In genomic region chr15:101388034-101388541, GRCm38 (mm10) we compare ENCODE assay signal across 8 mouse cellular contexts. TPM values are rescaled to one million over a fixed set of nuclear protein-coding genes. Genes with fewer than 3 reads are reported as not detected.
DNase-seq lines count a peak whose midpoint lies in the region; ATAC-seq and TF ChIP-seq lines count a peak whose summit lies in the region.

No protein-coding gene starts in this region.

- no peak for ATAC-seq in heart, embryonic 12.5 days (ENCODE audit: insufficient number of reproducible peaks, low FRiP score)
- peak; percentile 51 for ATAC-seq in Patski
- no peak for ATAC-seq in liver, postnatal 0 days
- no peak for ATAC-seq in hindbrain, embryonic 14.5 days (ENCODE audit: low FRiP score)

- no peak for DNase-seq in heart, embryonic 10.5 days (ENCODE audit: low spot score)
- DNase-seq in 3134 (ENCODE audit: extremely low read depth, insufficient read length, low spot score) (peak; percentile 75), Patski (ENCODE audit: low read depth, low spot score) (no peak)
- DNase-seq in liver, postnatal 0 days: no peak
- no peak for DNase-seq in spleen, postnatal 14 days (ENCODE audit: low spot score in 2 of 2)
- no peak for DNase-seq in layer of hippocampus, postnatal 36 days
- DNase-seq in hindbrain, embryonic 14.5 days (ENCODE audit: low spot score): no peak

- no peak overlapping the region for H3K9ac ChIP-seq in heart, embryonic 12.5 days
- H3K9ac ChIP-seq in liver, postnatal 0 days (replicated peaks): no peak overlapping the region
- H3K9ac ChIP-seq in hindbrain, embryonic 14.5 days: no peak overlapping the region

- peaks cover 20% of the 10 kb centered on the region; the same call in 1 of the 2 replicates for H3K27me3 ChIP-seq in heart, embryonic 10.5 days (ENCODE audit: insufficient read depth, poor library complexity, severe bottlenecking)
- H3K27me3 ChIP-seq in heart, embryonic 12.5 days (replicated peaks): peaks cover 22% of the 10 kb centered on the region; the same call in 1 of the 2 replicates
- H3K27me3 ChIP-seq in Patski: no peaks in the 10 kb centered on the region
- H3K27me3 ChIP-seq in liver, postnatal 0 days (ENCODE audit: insufficient read depth, low read length): no peaks in the 10 kb centered on the region
- no peaks in the 10 kb centered on the region for H3K27me3 ChIP-seq in hindbrain, embryonic 14.5 days (ENCODE audit: control insufficient read depth, insufficient read depth, low read length)

- peak overlapping the region; percentile 37; the same call in 1 of the 2 replicates for H3K27ac ChIP-seq in heart, embryonic 10.5 days
- H3K27ac ChIP-seq in heart, embryonic 12.5 days (ENCODE audit: poor library complexity, severe bottlenecking): no peak overlapping the region
- H3K27ac ChIP-seq in liver, postnatal 0 days (ENCODE audit: low read depth): no peak overlapping the region
- no peak overlapping the region for H3K27ac ChIP-seq in hindbrain, embryonic 14.5 days

- CTCF ChIA-PET in Patski (lab: Charles Lee): interaction anchor here (0.9 to 4.8 kb wide), 12 partner anchors 10 to 109 kb away, joined by 3 to 72 read pairs (median 5); no protein-coding TSS in a partner anchor

- H3K4me3 ChIP-seq in heart, embryonic 10.5 days: no peak overlapping the region
- H3K4me3 ChIP-seq in heart, embryonic 12.5 days: no peak overlapping the region
- H3K4me3 ChIP-seq in liver, postnatal 0 days (ENCODE audit: low read depth, low read length): no peak overlapping the region
- H3K4me3 ChIP-seq in hindbrain, embryonic 14.5 days (replicated peaks; ENCODE audit: low read length): no peak overlapping the region

- H3K4me2 ChIP-seq in heart, embryonic 12.5 days: no peak overlapping the region
- no peak overlapping the region for H3K4me2 ChIP-seq in liver, postnatal 0 days (ENCODE audit: low read depth, low read length)
- H3K4me2 ChIP-seq in hindbrain, embryonic 14.5 days (replicated peaks): no peak overlapping the region

- POLR2A ChIA-PET in Patski (lab: Charles Lee): interaction anchor here (1.4 to 1.8 kb wide), 2 partner anchors 46 to 51 kb away, joined by 3 to 7 read pairs; no protein-coding TSS in a partner anchor

- TF ChIP-seq EP300 in liver, postnatal 0 days (IDR thresholded peaks at IDR 0.05; ENCODE audit: low read depth): no peak

- H3K4me1 ChIP-seq in heart, embryonic 10.5 days: peaks cover 43% of the 10 kb centered on the region
- peaks cover 38% of the 10 kb centered on the region for H3K4me1 ChIP-seq in heart, embryonic 12.5 days (replicated peaks)
- H3K4me1 ChIP-seq in liver, postnatal 0 days (ENCODE audit: insufficient read depth): 0 out of 2 replicates have a peak, but pooled peaks cover 2% of the 10 kb centered on the region
- no peaks in the 10 kb centered on the region for H3K4me1 ChIP-seq in hindbrain, embryonic 14.5 days (replicated peaks; ENCODE audit: control insufficient read depth, insufficient read depth, low read length)

- H3K9me3 ChIP-seq in heart, embryonic 10.5 days: no peaks in the 10 kb centered on the region
- H3K9me3 ChIP-seq in heart, embryonic 12.5 days (replicated peaks): no peaks in the 10 kb centered on the region
- H3K9me3 ChIP-seq in liver, postnatal 0 days (ENCODE audit: low read length): no peaks in the 10 kb centered on the region
- H3K9me3 ChIP-seq in hindbrain, embryonic 14.5 days (ENCODE audit: control insufficient read depth, low read length): no peaks in the 10 kb centered on the region

- H3K36me3 ChIP-seq in heart, embryonic 10.5 days: no peaks in the 10 kb centered on the region
- H3K36me3 ChIP-seq in heart, embryonic 12.5 days: no peaks in the 10 kb centered on the region
- H3K36me3 ChIP-seq in liver, postnatal 0 days (replicated peaks; ENCODE audit: insufficient read depth, low read length): no peaks in the 10 kb centered on the region
- H3K36me3 ChIP-seq in hindbrain, embryonic 14.5 days (replicated peaks; ENCODE audit: control insufficient read depth, insufficient read depth): no peaks in the 10 kb centered on the region

- 26% methylated on average over 5 of the region's 5 CpGs for WGBS in heart, embryonic 10.5 days
- 17% methylated on average over 5 of the region's 5 CpGs for WGBS in heart, embryonic 12.5 days
- WGBS in liver, postnatal 0 days (ENCODE audit: insufficient replicate concordance): 7% methylated on average over 5 of the region's 5 CpGs
- WGBS in hindbrain, embryonic 14.5 days: 68% methylated on average over 5 of the region's 5 CpGs

- no peak for TF ChIP-seq CTCF in Patski (IDR thresholded peaks at IDR 0.05)
- peak; percentile 45 for TF ChIP-seq CTCF in liver, postnatal 0 days (IDR thresholded peaks at IDR 0.05; ENCODE audit: low read depth)

- in situ Hi-C loops in Patski (cut with MboI; ENCODE audit: low pct_unique_long_range_greater_than_20kb): loop anchor here (5.0 kb wide), 1 partner anchor 46 kb away; no protein-coding TSS in a partner anchor

RNA-seq across cellular contexts. Expression of gene Krt80, which starts 18.1 kb away (rescaled TPM):
- polyA plus RNA-seq in heart, embryonic 10.5 days (2016; fragmentation: Nextera tagmentation; extraction: Ambion mirVana): 0.80 and 1.7 TPM in 2 replicates
- 7.0 and 7.5 TPM in 2 replicates for polyA plus RNA-seq in heart, embryonic 12.5 days (2016; fragmentation: Nextera tagmentation; extraction: Ambion mirVana)
- 16.7 TPM for polyA plus RNA-seq in Patski (2021)
- polyA plus RNA-seq in liver, postnatal 0 days (2015; fragmentation: Nextera tagmentation; extraction: Ambion mirVana): 0.31 and 0.38 TPM in 2 replicates
- total RNA-seq in layer of hippocampus, postnatal 36 days (2021): under 1 TPM in 1 of 2 experiments, not detected in 1; 0.46 TPM
- polyA plus RNA-seq in hindbrain, embryonic 14.5 days (2014; fragmentation: Nextera tagmentation; extraction: Ambion mirVana): 0.11 TPM in 1 of 2 replicates, not detected in the other

RNA-seq across cellular contexts. Expression of gene Krt7, which starts 22.8 kb away (rescaled TPM):
- 26.7 and 31.9 TPM in 2 replicates for polyA plus RNA-seq in heart, embryonic 10.5 days (2016; fragmentation: Nextera tagmentation; extraction: Ambion mirVana)
- 25.1 TPM in 2 replicates for polyA plus RNA-seq in heart, embryonic 12.5 days (2016; fragmentation: Nextera tagmentation; extraction: Ambion mirVana)
- polyA plus RNA-seq in Patski (2021): 5.1 TPM
- polyA plus RNA-seq in liver, postnatal 0 days (2015; fragmentation: Nextera tagmentation; extraction: Ambion mirVana): 2.3 and 2.4 TPM in 2 replicates
- not detected for total RNA-seq in layer of hippocampus, postnatal 36 days (2021)
- polyA plus RNA-seq in hindbrain, embryonic 14.5 days (2014; fragmentation: Nextera tagmentation; extraction: Ambion mirVana): 1.5 and 1.8 TPM in 2 replicates

RNA-seq across cellular contexts. Expression of gene Krt87, which starts 50.5 kb away (rescaled TPM):
- polyA plus RNA-seq in heart, embryonic 10.5 days (2016; fragmentation: Nextera tagmentation; extraction: Ambion mirVana): not detected in 2 replicates
- polyA plus RNA-seq in heart, embryonic 12.5 days (2016; fragmentation: Nextera tagmentation; extraction: Ambion mirVana): not detected in 2 replicates
- not detected for polyA plus RNA-seq in Patski (2021)
- polyA plus RNA-seq in liver, postnatal 0 days (2015; fragmentation: Nextera tagmentation; extraction: Ambion mirVana): not detected in 2 replicates
- under 1 TPM; 0.48 to 0.77 TPM for total RNA-seq in layer of hippocampus, postnatal 36 days (2021)
- polyA plus RNA-seq in hindbrain, embryonic 14.5 days (2014; fragmentation: Nextera tagmentation; extraction: Ambion mirVana): 0.40 and 0.50 TPM in 2 replicates

RNA-seq across cellular contexts. Expression of gene Krt88, which starts 59.5 kb away (rescaled TPM):
- polyA plus RNA-seq in heart, embryonic 10.5 days (2016; fragmentation: Nextera tagmentation; extraction: Ambion mirVana): not detected in 2 replicates
- not detected in 2 replicates for polyA plus RNA-seq in heart, embryonic 12.5 days (2016; fragmentation: Nextera tagmentation; extraction: Ambion mirVana)
- polyA plus RNA-seq in Patski (2021): not detected
- not detected in 2 replicates for polyA plus RNA-seq in liver, postnatal 0 days (2015; fragmentation: Nextera tagmentation; extraction: Ambion mirVana)
- total RNA-seq in layer of hippocampus, postnatal 36 days (2021): not detected
- polyA plus RNA-seq in hindbrain, embryonic 14.5 days (2014; fragmentation: Nextera tagmentation; extraction: Ambion mirVana): not detected in 2 replicates
